Mouse (Mus musculus) kidney, adult 2 months (tissue): ENCODE results near the gene Phtf1. TPM values are rescaled to one million over a fixed set of nuclear protein-coding genes. Genes with fewer than 3 reads are reported as not detected.

Source experiments
- DNase-seq: peaks from one replicate; pipeline ENCODE4 v3.0.0; 2021
- H3K27ac ChIP-seq: fragments of 200-500 bp; 2 replicates; pipeline ENCODE4 v1.5.1; 2012; ENCODE audit warnings: low read depth, low read length, control low read depth, inconsistent platforms; ENCODE audit not compliant: insufficient read depth
- H3K27me3 ChIP-seq: fragments of 200-500 bp; replicated peaks from 2 replicates; pipeline ENCODE4 v1.6.1; 2012; ENCODE audit warnings: mild to moderate bottlenecking, moderate library complexity, low read length, inconsistent platforms; ENCODE audit not compliant: control insufficient read depth, insufficient read depth
- H3K36me3 ChIP-seq: fragments of 200-500 bp; 2 replicates; pipeline ENCODE4 v1.6.1; 2012; ENCODE audit warnings: mild to moderate bottlenecking, moderate library complexity, low read length, inconsistent platforms; ENCODE audit not compliant: control insufficient read depth, insufficient read depth
- H3K4me1 ChIP-seq: fragments of 200-500 bp; 2 replicates; pipeline ENCODE4 v1.6.1; 2011; ENCODE audit warnings: low read length; ENCODE audit not compliant: control insufficient read depth, insufficient read depth
- H3K4me3 ChIP-seq: fragments of 200-500 bp; 2 replicates; pipeline ENCODE4 v1.5.1; 2011; ENCODE audit warnings: mild to moderate bottlenecking, low read depth, low read length, control low read depth; ENCODE audit not compliant: insufficient read depth
- CTCF ChIP-seq: fragments of 200-500 bp; conservative IDR thresholded peaks from 2 replicates; pipeline ENCODE4 v1.5.1; 2011; ENCODE audit warnings: low read depth, mild to moderate bottlenecking, control low read depth, low read length, moderate library complexity, mixed read lengths; ENCODE audit not compliant: insufficient read depth, insufficient read length
- POLR2A ChIP-seq: fragments of 200-500 bp; IDR thresholded peaks from one replicate; pipeline ENCODE4 v1.6.1; 2011; ENCODE audit warnings: low read depth, low read length, control low read depth
- WGBS: fragments of 180-500 bp; shearing (Covaris S2); methylation state at CpG from one replicate; pipeline ENCODE4 v1.1.7; 2018; 5-methylcytosine and 5-hydroxymethylcytosine counted together
- polyA plus RNA-seq: library from polyadenylated mRNA; depleted of rRNA; stranded (reverse); fragments of >200 nt; gene quantifications from 2 replicates; pipeline ENCODE4 v1.2.3, GENCODE M21; 2012

The Phtf1 gene
- polyA plus RNA-seq, 1 experiment, result 4.7 TPM

- WGBS, result 95% methylated on average over 4 of the region's 4 CpGs
- H3K4me3 ChIP-seq, result no peak overlapping the region
Observed at GRCm38 (mm10) chr3:103998724-103999123, 30.8 kb downstream of the Phtf1 start.

DNA sequence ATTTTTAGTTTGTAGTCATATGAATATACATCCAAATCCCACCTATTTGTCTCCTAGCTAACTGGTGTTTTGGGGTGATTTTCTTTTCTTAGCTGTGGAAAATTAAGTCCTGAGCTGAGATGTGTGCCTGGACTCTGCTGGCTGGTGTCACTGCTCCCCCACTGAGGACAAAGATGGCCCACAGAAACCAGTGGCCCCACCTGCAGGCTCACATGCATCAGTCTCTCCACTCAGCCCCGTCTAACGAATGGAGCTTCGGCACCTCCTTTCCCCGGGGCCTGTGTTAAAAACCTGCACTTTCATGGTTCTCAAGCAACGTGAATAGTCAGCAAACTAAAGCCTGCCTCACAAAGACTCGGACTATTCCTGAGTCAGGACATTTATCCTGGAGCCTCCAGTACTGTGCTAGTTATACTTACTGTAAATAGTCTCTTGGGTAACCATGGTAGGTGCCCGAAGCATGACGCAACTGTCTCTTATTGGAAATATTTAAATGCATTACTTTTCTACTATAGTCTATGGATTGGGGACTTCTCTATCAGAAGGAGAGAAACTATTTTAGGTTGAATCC lies 39.1 kb downstream of the Phtf1 start:
- no peak overlapping the region for H3K27ac ChIP-seq
- 86% methylated on average over 8 of the region's 8 CpGs for WGBS
- H3K36me3 ChIP-seq, result no peaks in the 10 kb centered on the region; the same call in 1 of the 2 replicates
- TF ChIP-seq POLR2A (no peak), CTCF (no peak)
- no peaks in the 10 kb centered on the region for H3K27me3 ChIP-seq
- no peak overlapping the region for H3K4me3 ChIP-seq
- DNase-seq, result no peak
- no peaks in the 10 kb centered on the region for H3K4me1 ChIP-seq

More at GRCm38 (mm10) chr3:103998724-103999123, 30.8 kb downstream of the Phtf1 start:
- DNase-seq, result no peak
- Histone ChIP-seq H3K27me3 (no peaks in the 10 kb centered on the region), H3K36me3 (no peaks in the 10 kb centered on the region), H3K27ac (no peak overlapping the region), H3K4me1 (no peaks in the 10 kb centered on the region)
- TF ChIP-seq POLR2A (no peak), CTCF (no peak)

GRCm38 (mm10) chr3:104007479-104007878 lies 39.6 kb downstream of the Phtf1 start:
- DNase-seq, result peak; percentile 45
- Histone ChIP-seq H3K4me1 (no peaks in the 10 kb centered on the region), H3K27me3 (no peaks in the 10 kb centered on the region), H3K4me3 (no peak overlapping the region), H3K27ac (no peak overlapping the region), H3K36me3 (no peaks in the 10 kb centered on the region; the same call in 1 of the 2 replicates)
- 72% methylated on average over 8 of the region's 8 CpGs for WGBS
- TF ChIP-seq POLR2A, result no peak
- TF ChIP-seq CTCF, result no peak

- Histone ChIP-seq H3K27me3 (no peaks in the 10 kb centered on the region), H3K4me3 (no peak overlapping the region), H3K4me1 (no peaks in the 10 kb centered on the region), H3K27ac (no peak overlapping the region), H3K36me3 (no peaks in the 10 kb centered on the region; the same call in 1 of the 2 replicates)
- TF ChIP-seq POLR2A (no peak), CTCF (peak; percentile 25; the same call in 1 of the 2 replicates)
- no peak for DNase-seq
- 93% methylated on average over 5 of the region's 5 CpGs for WGBS
Observed at GRCm38 (mm10) chr3:104009924-104010662, 42.2 kb downstream of the Phtf1 start.

DNA sequence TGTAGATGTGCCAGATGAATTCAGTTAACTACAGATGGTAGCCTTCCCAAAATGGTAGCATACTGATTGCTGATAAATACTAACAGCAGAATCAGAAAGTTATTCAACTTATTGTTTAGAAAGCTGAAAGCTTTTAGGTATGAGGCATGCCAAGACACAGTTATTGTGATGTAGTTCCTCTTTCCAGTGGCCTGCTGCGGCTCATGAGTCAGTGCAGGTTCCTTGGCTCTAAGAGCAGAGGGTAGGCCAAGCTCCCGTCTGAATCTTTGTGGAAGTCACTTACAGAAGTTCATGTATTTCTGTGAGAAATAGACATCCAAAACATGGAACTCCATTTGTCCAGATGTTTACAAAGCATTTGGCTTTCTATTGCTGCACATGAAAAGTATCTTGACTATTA lies 44.1 kb downstream of the Phtf1 start:
- no peak overlapping the region for H3K4me3 ChIP-seq
- TF ChIP-seq CTCF (no peak), POLR2A (no peak)
- WGBS, result 88% methylated on average over 2 of the region's 2 CpGs
- no peak overlapping the region for H3K27ac ChIP-seq
- H3K36me3 ChIP-seq, result peaks cover 3% of the 10 kb centered on the region; the same call in 1 of the 2 replicates
- DNase-seq, result no peak
- no peaks in the 10 kb centered on the region for H3K4me1 ChIP-seq
- no peaks in the 10 kb centered on the region for H3K27me3 ChIP-seq

DNA sequence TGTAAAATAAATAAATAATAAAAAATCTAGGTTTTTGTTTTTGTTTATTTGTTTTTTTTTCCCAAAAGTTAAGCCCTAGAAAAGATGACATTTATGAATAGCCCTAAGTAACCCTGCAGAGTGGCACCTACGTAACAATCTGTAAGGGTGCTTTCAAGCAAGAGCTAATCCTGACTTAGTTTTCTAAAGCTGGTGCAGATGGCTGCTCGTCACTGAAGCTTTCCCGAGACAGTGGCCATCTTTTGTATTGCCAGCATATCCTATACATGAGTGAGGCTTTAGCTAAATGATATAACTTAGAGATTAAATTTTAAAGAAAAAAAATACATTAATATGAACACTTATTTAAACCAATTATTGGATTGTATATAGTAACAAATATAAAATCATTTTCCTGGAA lies 50.0 kb downstream of the Phtf1 start:
- H3K36me3 ChIP-seq, result peaks cover 8% of the 10 kb centered on the region
- WGBS, result 97% methylated on average over 3 of the region's 3 CpGs
- no peak overlapping the region for H3K27ac ChIP-seq
- H3K27me3 ChIP-seq, result no peaks in the 10 kb centered on the region
- TF ChIP-seq POLR2A (no peak), CTCF (no peak)
- H3K4me1 ChIP-seq, result no peaks in the 10 kb centered on the region
- no peak for DNase-seq
- H3K4me3 ChIP-seq, result no peak overlapping the region

- Histone ChIP-seq H3K4me1 (no peaks in the 10 kb centered on the region), H3K27me3 (no peaks in the 10 kb centered on the region), H3K4me3 (no peak overlapping the region), H3K36me3 (peaks cover 8% of the 10 kb centered on the region), H3K27ac (no peak overlapping the region)
- no peak for TF ChIP-seq POLR2A
- TF ChIP-seq CTCF, result no peak
- DNase-seq, result no peak
- WGBS, result 64% methylated on average over 4 of the region's 4 CpGs
Observed at GRCm38 (mm10) chr3:104019453-104019852, 51.5 kb downstream of the Phtf1 start.

GRCm38 (mm10) chr3:104020101-104020500 lies 52.2 kb downstream of the Phtf1 start:
- 86% methylated on average over 12 of the region's 12 CpGs for WGBS
- Histone ChIP-seq H3K27ac (no peak overlapping the region), H3K27me3 (no peaks in the 10 kb centered on the region), H3K4me1 (no peaks in the 10 kb centered on the region), H3K4me3 (no peak overlapping the region), H3K36me3 (peaks cover 8% of the 10 kb centered on the region)
- no peak for DNase-seq
- no peak for TF ChIP-seq POLR2A
- no peak for TF ChIP-seq CTCF
